Mouse (Mus musculus) inflammation-experienced regulatory T-cells, adult 6 months (primary cell): ENCODE results near the gene Mlkl. TPM values are rescaled to one million over a fixed set of nuclear protein-coding genes. Genes with fewer than 3 reads are reported as not detected.
"Not testable (repeated sequence)": the region's sequence is repeated elsewhere in the genome, so short reads cannot be mapped to it uniquely, and the experiment has no call there.

ENCODE experiments used
- ATAC-seq: one replicate; pipeline ENCODE4 v1.8.0; 2017
- polyA plus RNA-seq, 3 experiments: library from polyadenylated mRNA; unstranded; fragments of 100-300 nt; shearing (Covaris generic); gene quantifications; one replicate each; pipeline ENCODE4 v1.2.1; 2017

The Mlkl gene
- 10 to 100 TPM in 1 of 3 experiments, 1 to 10 TPM in 2; 3.7 to 18.8 (median 6.3) TPM for polyA plus RNA-seq

GRCm38 (mm10) chr8:111337890-111338347 lies at the start of gene Mlkl:
TSS of gene Mlkl (minus strand) at chr8:111338177.
- peak; percentile 38 for ATAC-seq

DNA sequence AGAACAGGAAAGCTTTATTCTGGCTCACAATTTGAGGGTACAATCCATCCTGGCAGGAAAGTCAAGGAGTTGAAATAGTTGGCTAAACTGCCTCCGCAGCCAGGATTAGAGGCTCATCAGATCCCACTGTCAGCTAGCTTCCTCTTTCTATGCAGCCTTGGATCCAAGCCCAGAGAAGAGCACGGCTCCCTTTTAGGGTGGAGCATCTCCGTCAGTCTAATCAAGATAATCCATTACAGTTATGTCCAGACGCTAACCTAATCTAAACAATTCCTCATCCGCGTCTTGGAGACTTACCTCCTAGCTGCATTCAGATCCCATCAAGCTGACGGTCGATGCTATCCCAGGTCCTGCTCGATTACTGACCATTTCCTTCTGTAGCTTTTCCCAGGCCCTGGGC lies 47.9 kb upstream of the Mlkl start:
- no peak for ATAC-seq

GRCm38 (mm10) chr8:111384628-111385027 lies 46.7 kb upstream of the Mlkl start:
- ATAC-seq, result no peak

DNA sequence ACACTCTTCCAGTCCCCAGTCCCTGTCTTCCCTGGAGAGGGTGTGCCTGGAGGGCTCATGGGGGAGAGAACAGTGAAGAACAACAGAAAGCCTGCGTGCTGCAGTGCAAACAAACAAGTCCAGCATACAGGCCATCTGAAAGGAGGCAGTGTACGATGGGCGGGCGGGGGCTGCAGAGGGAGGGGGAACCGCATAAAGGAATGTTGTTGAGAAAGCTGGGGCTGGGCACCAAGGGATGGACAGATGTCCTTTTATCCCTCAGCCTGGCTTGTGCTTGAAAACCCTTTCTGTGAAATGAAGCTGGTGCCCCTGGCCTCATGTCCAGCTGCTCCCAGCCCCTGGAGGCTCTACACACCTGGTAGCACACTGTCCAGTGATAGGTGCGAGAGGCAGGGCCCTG lies 37.2 kb upstream of the Mlkl start:
- ATAC-seq, result no peak

DNA sequence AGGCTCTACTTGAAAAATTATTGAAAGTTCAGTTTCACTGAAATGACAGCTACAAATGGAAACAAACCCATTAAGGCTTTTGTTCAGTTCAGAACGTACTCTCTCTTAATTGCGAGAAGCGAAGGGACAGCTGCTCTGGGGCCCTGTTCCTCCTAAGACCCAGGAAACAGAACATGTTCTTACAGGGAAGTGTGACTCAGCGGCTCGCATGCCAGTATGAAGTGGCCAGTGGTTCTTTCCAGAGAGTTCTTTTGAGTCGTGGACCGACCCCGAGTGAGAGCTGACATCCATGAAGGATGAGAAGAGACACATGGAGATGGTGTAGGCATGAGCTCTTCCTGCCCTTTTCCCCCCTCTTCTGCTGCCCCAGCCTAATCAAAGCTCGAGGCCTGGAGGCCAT lies 31.7 kb upstream of the Mlkl start:
- ATAC-seq, result no peak

- ATAC-seq, result no peak
Observed at GRCm38 (mm10) chr8:111367350-111367749, 29.4 kb upstream of the Mlkl start.

- no peak for ATAC-seq
Observed at GRCm38 (mm10) chr8:111366610-111367234, 28.7 kb upstream of the Mlkl start.

DNA sequence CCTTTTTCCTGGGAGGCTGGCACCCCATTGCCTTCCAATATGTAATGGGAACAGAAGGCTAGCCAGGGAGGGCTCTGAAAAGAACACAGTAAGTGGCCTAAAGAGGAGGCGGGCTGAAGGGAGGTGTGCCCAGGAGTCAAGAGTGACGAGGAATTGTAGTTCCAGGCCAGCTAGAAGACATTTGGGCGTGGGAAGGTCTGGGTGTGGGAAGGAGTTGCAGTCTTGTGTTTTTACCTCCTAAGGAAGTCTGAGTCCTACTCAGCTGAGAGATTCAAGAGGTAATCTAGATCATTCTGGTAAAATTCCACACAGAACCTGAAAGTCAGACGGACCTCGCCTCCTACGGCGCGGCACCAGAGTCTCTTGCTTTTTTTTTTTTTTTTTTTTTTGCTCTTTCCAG lies 25.5 kb upstream of the Mlkl start:
- ATAC-seq, result no peak

- ATAC-seq, result no peak
Observed at GRCm38 (mm10) chr8:111360579-111361209, 22.7 kb upstream of the Mlkl start.

DNA sequence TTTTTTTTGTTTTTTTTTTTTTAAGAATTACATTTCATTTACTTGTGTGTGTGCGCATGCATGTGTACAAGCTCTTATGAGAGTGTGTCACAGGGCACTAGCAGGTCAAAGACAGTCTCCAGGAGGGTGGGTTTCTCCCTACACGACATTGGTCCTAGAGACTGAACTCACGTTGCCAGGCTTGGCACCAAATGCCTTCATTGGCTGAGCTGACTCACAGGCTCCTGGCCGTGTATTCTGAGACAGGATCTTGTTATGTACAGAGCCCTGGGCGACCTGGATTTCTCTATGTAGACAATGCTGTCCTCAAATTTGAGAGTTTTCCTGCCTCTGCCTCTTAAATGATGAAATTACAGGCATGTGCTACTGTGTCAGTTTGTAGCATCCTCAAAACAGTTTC lies 22.0 kb upstream of the Mlkl start:
- ATAC-seq, result no peak

- ATAC-seq, result no peak
Observed at GRCm38 (mm10) chr8:111358905-111359304, 20.9 kb upstream of the Mlkl start.

DNA sequence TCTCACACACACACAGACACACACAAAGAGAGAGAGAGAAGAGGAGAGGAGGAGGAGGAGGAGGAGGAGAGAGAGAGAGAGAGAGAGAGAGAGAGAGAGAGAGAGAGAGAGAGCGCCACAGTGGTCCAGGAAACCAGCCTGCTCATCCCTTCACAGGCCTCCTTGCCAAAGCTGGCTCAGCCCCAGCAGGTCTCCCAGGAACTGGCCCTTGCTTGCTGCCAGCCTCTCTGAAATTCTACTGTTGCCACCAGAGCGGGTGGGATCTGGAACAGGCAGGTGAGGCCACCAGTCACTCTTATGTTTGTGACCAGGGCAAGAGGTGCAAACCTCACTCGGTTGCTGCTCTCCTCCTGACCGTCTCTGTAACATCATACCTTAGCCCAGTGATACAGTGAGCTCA lies 19.5 kb upstream of the Mlkl start:
- no peak for ATAC-seq

- ATAC-seq, result no peak
Observed at GRCm38 (mm10) chr8:111353497-111353896, 15.5 kb upstream of the Mlkl start.

GRCm38 (mm10) chr8:111352289-111352688 lies 14.3 kb upstream of the Mlkl start:
- no peak for ATAC-seq

DNA sequence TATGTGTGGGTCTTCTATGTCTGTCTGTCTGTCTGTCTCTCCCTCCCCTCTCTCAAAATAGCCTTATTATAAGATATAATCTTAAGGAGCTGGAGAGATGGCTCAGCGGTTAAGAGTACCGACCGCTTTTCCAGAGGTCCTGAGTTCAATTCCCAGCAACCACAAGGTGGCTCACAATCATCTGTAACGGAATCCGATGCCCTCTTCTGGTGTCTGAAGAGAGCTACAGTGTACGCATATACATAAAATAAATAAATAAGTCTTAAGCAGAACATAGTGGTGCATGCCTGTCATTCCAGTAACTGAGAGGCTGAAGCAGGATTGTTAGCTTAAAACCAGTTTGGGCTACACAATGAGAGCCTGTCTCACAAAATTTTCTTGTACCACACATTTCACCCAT lies 12.6 kb upstream of the Mlkl start:
- ATAC-seq, result no peak

DNA sequence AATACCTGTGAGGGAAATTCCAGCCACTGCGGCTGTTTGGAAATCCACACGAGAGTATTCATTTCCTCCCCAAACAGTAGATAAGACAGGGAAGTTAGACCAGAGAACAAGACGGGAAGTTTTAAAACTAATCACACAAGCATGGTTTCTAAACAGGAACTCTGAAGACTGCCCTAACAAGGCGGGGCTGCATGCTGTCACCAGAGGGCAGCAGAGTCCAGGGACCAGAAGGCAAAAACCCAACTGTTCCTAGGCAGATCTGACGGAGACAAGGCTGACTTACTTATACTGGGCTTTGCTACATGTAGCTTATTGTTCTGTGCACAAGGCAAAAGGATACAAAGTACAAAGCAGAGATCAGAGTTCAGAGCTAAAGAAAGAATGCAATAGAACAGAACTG lies 5.2 kb upstream of the Mlkl start:
- peak; percentile 82 for ATAC-seq

DNA sequence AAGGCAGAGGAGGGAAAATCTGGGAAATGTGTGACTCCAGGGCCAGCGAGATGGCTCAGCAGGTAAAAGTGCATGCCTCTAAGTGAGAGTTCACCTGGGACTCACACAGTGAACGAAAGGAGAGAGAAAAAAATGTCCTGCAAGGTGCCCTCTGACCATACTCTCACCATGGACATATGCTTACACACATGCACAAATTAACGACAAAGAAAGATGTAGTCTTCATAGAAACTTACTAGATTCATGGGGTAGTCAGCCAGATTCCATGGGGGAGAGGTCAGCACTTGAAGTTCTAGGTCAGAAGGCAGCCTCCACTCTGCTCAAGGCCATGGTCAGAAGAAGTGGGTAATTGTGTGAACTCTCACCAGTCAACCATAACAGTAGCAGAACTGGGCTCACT lies 2.2 kb upstream of the Mlkl start:
- ATAC-seq, result no peak

DNA sequence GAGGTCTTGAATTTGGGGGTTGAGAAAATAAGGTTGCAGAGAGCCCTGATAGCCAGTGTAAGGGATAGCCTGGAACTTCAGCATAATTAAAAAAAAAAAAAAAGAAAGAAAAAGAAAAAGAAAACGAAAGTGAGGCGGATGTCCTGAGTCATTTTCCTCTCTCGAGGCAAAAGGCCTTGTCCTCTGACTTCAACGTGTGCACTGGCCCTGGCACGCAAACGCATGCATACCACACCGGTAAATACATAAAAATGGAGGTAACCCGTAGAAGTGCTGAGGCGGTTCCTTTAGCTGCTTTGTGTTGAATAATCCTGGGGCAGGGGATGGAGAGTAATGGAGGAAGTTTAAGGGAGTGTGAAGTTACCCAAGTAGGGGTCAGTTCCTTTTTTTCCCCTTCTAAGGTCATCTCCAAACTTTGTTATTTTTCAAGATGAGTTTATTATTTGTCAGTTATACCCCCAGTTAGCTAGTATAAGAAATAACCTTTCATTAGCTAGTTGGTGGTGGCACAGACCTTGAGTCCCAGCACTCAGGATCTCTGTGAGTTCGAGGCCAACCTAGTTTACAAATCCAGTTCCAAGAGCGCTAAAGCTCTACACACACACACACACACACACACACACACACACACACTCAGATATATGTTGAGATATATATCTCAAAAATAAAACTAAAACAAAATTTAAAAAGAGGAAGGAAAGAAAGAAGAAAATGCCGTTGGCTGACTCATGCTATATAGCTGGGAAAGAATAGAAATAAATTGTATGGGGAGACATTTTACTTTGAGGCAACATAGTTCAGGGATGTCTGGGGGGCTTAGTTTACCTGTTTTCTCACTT lies 612 bp upstream of the Mlkl start:
- peak; percentile 46 for ATAC-seq

- peak; percentile 25 for ATAC-seq
Observed at GRCm38 (mm10) chr8:111337311-111337889, 577 bp downstream of the Mlkl start.

DNA sequence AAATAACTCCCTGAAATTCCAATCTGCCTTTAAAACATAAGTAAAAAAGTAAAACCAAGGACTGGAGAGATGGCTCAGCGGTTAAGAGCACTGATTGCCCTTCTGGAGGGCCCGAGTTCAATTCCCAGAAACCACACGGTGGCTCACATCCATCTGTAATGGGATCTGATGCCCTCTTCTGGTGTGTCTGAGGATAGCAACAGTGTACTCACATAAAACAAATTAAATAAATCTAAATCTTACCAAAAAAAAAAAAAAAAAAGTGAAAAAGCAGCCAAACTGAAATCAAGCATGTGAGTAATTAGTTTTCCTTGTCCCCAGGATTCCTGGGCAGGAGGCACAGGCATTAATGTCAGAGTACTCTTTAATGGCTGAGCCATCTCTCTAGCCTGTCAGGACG lies 1.3 kb downstream of the Mlkl start:
- no peak for ATAC-seq

- ATAC-seq, result no peak
Observed at GRCm38 (mm10) chr8:111325222-111325790, 12.7 kb downstream of the Mlkl start.

- ATAC-seq, result no peak
Observed at GRCm38 (mm10) chr8:111314729-111315128, 23.2 kb downstream of the Mlkl start.

DNA sequence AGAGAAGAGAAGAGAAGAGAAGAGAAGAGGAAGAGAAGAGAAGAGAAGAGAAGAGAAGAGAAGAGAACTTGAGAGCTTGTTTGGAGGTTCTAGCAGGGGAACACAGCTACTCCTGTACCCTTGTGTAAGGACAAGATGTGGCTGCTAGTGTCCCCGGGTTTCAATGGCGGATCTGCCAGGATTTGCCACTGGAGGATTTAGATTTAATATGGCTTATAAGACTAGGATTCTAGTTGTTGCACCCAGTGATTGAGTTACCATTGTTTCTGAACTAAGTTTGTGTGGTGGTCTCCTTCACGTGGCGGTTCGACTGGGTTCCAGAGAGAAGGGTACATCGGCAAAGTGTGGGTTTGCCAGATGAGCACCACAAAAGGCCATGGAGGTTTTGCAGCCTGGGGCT lies 24.0 kb downstream of the Mlkl start:
- not testable (repeated sequence) for ATAC-seq
